Mouse (Mus musculus) limb, embryonic 12.5 days (tissue): ENCODE measurements at regions not wholly inside any gene's neighbourhood (a gene's known extent, or its start where the extent isn't known, plus 50 kb on each side); places are given as distances from the start of the nearest gene placed in this dataset.

Experiments used
- ATAC-seq: fragments of 200-750 bp; cut with Nextera tagmentation; 2 replicates; pipeline ENCODE4 v1.8.0; 2017; ENCODE audit warnings: low read depth, moderate TSS enrichment; ENCODE audit not compliant: insufficient number of reproducible peaks, insufficient read depth, low FRiP score, low TSS enrichment
- H3K27ac ChIP-seq: fragments of 300-500 bp; sonication (generic); 2 replicates; pipeline ENCODE4 v1.5.1; 2016; ENCODE audit warnings: mild to moderate bottlenecking, moderate library complexity
- H3K27me3 ChIP-seq: fragments of 300-500 bp; sonication (generic); 2 replicates; pipeline ENCODE4 v1.6.1; 2016; ENCODE audit warnings: mild to moderate bottlenecking, moderate library complexity
- H3K36me3 ChIP-seq: fragments of 300-500 bp; sonication (generic); 2 replicates; pipeline ENCODE4 v1.6.1; 2016; ENCODE audit warnings: mild to moderate bottlenecking, moderate library complexity
- H3K4me1 ChIP-seq: fragments of 300-500 bp; sonication (generic); replicated peaks from 2 replicates; pipeline ENCODE4 v1.6.1; 2016
- H3K4me2 ChIP-seq: fragments of 300-500 bp; sonication (generic); 2 replicates; pipeline ENCODE4 v1.6.1; 2016; ENCODE audit warnings: mild to moderate bottlenecking, moderate library complexity
- H3K4me3 ChIP-seq: fragments of 300-500 bp; sonication (generic); replicated peaks from 2 replicates; pipeline ENCODE4 v1.5.1; 2016; ENCODE audit warnings: mild to moderate bottlenecking
- H3K9ac ChIP-seq: fragments of 300-500 bp; sonication (generic); replicated peaks from 2 replicates; pipeline ENCODE4 v1.6.1; 2016; ENCODE audit warnings: mild to moderate bottlenecking, moderate library complexity
- H3K9me3 ChIP-seq: fragments of 300-500 bp; sonication (generic); 2 replicates; pipeline ENCODE4 v1.6.1; 2016; ENCODE audit warnings: mild to moderate bottlenecking, moderate library complexity
- WGBS: fragments of 180-500 bp; shearing (Covaris S2); methylation state at CpG from one replicate; pipeline ENCODE4 v1.1.7; 2016; 5-methylcytosine and 5-hydroxymethylcytosine counted together

GRCm38 (mm10) chr13:45326751-45327150 is 62.8 kb upstream of the Mylip start:
- Histone ChIP-seq H3K9me3 (no peaks in the 10 kb centered on the region), H3K36me3 (no peaks in the 10 kb centered on the region), H3K4me3 (no peak overlapping the region), H3K27ac (no peak overlapping the region), H3K27me3 (no peaks in the 10 kb centered on the region), H3K4me2 (no peak overlapping the region), H3K4me1 (peaks cover 6% of the 10 kb centered on the region), H3K9ac (no peak overlapping the region)
- WGBS: 90% methylated on average over 6 of the region's 6 CpGs
- no peak for ATAC-seq

- Histone ChIP-seq H3K4me3 (no peak overlapping the region), H3K9ac (no peak overlapping the region), H3K27ac (no peak overlapping the region), H3K27me3 (no peaks in the 10 kb centered on the region), H3K36me3 (no peaks in the 10 kb centered on the region), H3K9me3 (no peaks in the 10 kb centered on the region), H3K4me1 (no peaks in the 10 kb centered on the region), H3K4me2 (no peak overlapping the region)
- ATAC-seq: no peak
- 65% methylated on average over 8 of the region's 8 CpGs for WGBS
Measured at GRCm38 (mm10) chr13:45330561-45330960, 59.0 kb upstream of the Mylip start.

GRCm38 (mm10) chr13:45332031-45332430 is 57.5 kb upstream of the Mylip start:
- Histone ChIP-seq H3K27me3 (no peaks in the 10 kb centered on the region), H3K9me3 (no peaks in the 10 kb centered on the region), H3K9ac (no peak overlapping the region), H3K4me1 (no peaks in the 10 kb centered on the region), H3K36me3 (no peaks in the 10 kb centered on the region), H3K4me3 (no peak overlapping the region), H3K4me2 (no peak overlapping the region), H3K27ac (no peak overlapping the region)
- 58% methylated on average over 3 of the region's 3 CpGs for WGBS
- ATAC-seq: no peak

- no peaks in the 10 kb centered on the region for H3K4me1 ChIP-seq
- 79% methylated on average over 5 of the region's 5 CpGs for WGBS
- no peaks in the 10 kb centered on the region for H3K27me3 ChIP-seq
- no peak for ATAC-seq
- H3K9me3 ChIP-seq: no peaks in the 10 kb centered on the region
- no peak overlapping the region for H3K4me3 ChIP-seq
- H3K4me2 ChIP-seq: no peak overlapping the region
- H3K27ac ChIP-seq: no peak overlapping the region
- no peaks in the 10 kb centered on the region for H3K36me3 ChIP-seq
- no peak overlapping the region for H3K9ac ChIP-seq
Measured at GRCm38 (mm10) chr13:45333634-45334033, 55.9 kb upstream of the Mylip start.
